Mouse (Mus musculus) granulocyte monocyte progenitor cell, adult 5-6 weeks (primary cell): ENCODE measurements at regions not wholly inside any gene's neighbourhood (a gene's known extent, or its start where the extent isn't known, plus 50 kb on each side); places are given as distances from the start of the nearest gene placed in this dataset.

ENCODE experiments used
- ATAC-seq: replicated peaks from 2 replicates; pipeline ENCODE4 v1.8.0; 2016; ENCODE audit warnings: mild to moderate bottlenecking, moderate TSS enrichment, inconsistent platforms; ENCODE audit not compliant: poor library complexity, severe bottlenecking

GRCm38 (mm10) chrX:158451792-158452191, 408.7 kb upstream of the Cnksr2 start:
- peak; percentile 52 for ATAC-seq

GRCm38 (mm10) chrX:158423554-158424258, 380.6 kb upstream of the Cnksr2 start:
- no peak for ATAC-seq

- no peak for ATAC-seq
Measured at GRCm38 (mm10) chrX:158394184-158394894, 351.2 kb upstream of the Cnksr2 start.

- ATAC-seq = no peak
Measured at GRCm38 (mm10) chrX:158375791-158376190, 332.7 kb upstream of the Cnksr2 start.

GRCm38 (mm10) chrX:158373219-158373618, 330.1 kb upstream of the Cnksr2 start:
- ATAC-seq = no peak
